Mouse (Mus musculus): ENCODE data around the gene Gm45208.
"Not testable (repeated sequence)": the region's sequence is repeated elsewhere in the genome, so short reads cannot be mapped to it uniquely, and the experiment has no call there.

Gene Gm45208

GRCm38 (mm10) chrX:7721514-7722281 is at the start of gene Gm45208:
Gene Gm45208, plus strand, starts transcription at chrX:7722245.
- DNase-seq (ENCODE audit: extremely low spot score) = peak; percentile 80

GRCm38 (mm10) chrX:7672739-7673138 is 49.3 kb upstream of the Gm45208 start:
- no peak for DNase-seq (ENCODE audit: extremely low spot score)

GRCm38 (mm10) chrX:7673578-7674281 is 48.3 kb upstream of the Gm45208 start:
- no peak for DNase-seq (ENCODE audit: extremely low spot score)

GRCm38 (mm10) chrX:7674284-7675000 is 47.6 kb upstream of the Gm45208 start:
- peak; percentile 22 for DNase-seq (ENCODE audit: extremely low spot score)

GRCm38 (mm10) chrX:7675001-7675380 is 47.1 kb upstream of the Gm45208 start:
- no peak for DNase-seq (ENCODE audit: extremely low spot score)

GRCm38 (mm10) chrX:7678986-7679385 is 43.1 kb upstream of the Gm45208 start:
- no peak for DNase-seq (ENCODE audit: extremely low spot score)

GRCm38 (mm10) chrX:7679405-7680056 is 42.5 kb upstream of the Gm45208 start:
- peak; percentile 87 for DNase-seq (ENCODE audit: extremely low spot score)

- no peak for DNase-seq (ENCODE audit: extremely low spot score)
Observed at GRCm38 (mm10) chrX:7680057-7680412, 42.0 kb upstream of the Gm45208 start.

GRCm38 (mm10) chrX:7680864-7681263 is 41.2 kb upstream of the Gm45208 start, which contains the start of gene Magix:
Gene Magix, minus strand, starts transcription at chrX:7681251.
- DNase-seq (ENCODE audit: extremely low spot score) = no peak

- DNase-seq (ENCODE audit: extremely low spot score) = no peak
Observed at GRCm38 (mm10) chrX:7688321-7688720, 33.7 kb upstream of the Gm45208 start.

- DNase-seq (ENCODE audit: extremely low spot score) = no peak
Observed at GRCm38 (mm10) chrX:7690486-7690885, 31.6 kb upstream of the Gm45208 start.

GRCm38 (mm10) chrX:7692862-7693261 is 29.2 kb upstream of the Gm45208 start:
- no peak for DNase-seq (ENCODE audit: extremely low spot score)

GRCm38 (mm10) chrX:7696520-7696919 is 25.5 kb upstream of the Gm45208 start:
- no peak for DNase-seq (ENCODE audit: extremely low spot score)

GRCm38 (mm10) chrX:7696954-7697381 is 25.1 kb upstream of the Gm45208 start, which contains the start of gene Gpkow:
Gene Gpkow, plus strand, starts transcription at chrX:7697131.
- peak; percentile 74 for DNase-seq (ENCODE audit: extremely low spot score)

GRCm38 (mm10) chrX:7713764-7714134 is 8.3 kb upstream of the Gm45208 start:
- DNase-seq (ENCODE audit: extremely low spot score) = not testable (repeated sequence)

- peak; percentile 87 for DNase-seq (ENCODE audit: extremely low spot score)
Observed at GRCm38 (mm10) chrX:7714135-7714899, 7.7 kb upstream of the Gm45208 start, which contains the start of gene Wdr45. Gene Wdr45, plus strand, starts transcription at chrX:7714333.

- DNase-seq (ENCODE audit: extremely low spot score) = not testable (repeated sequence)
Observed at GRCm38 (mm10) chrX:7716058-7716457, 6.0 kb upstream of the Gm45208 start.

GRCm38 (mm10) chrX:7722282-7722611 is 202 bp downstream of the Gm45208 start:
- no peak for DNase-seq (ENCODE audit: extremely low spot score)

- DNase-seq (ENCODE audit: extremely low spot score) = no peak
Observed at GRCm38 (mm10) chrX:7722691-7723090, 646 bp downstream of the Gm45208 start.

GRCm38 (mm10) chrX:7724135-7724534 is 2.1 kb downstream of the Gm45208 start:
- no peak for DNase-seq (ENCODE audit: extremely low spot score)

- no peak for DNase-seq (ENCODE audit: extremely low spot score)
Observed at GRCm38 (mm10) chrX:7725841-7726240, 3.8 kb downstream of the Gm45208 start.

Data from embryo, embryonic 9.5 days (tissue).